Mouse (Mus musculus) brain, embryonic 18.5 days (tissue): ENCODE measurements around the gene Psmd7.
"Not testable (repeated sequence)": the region's sequence is repeated elsewhere in the genome, so short reads cannot be mapped to it uniquely, and the experiment has no call there.

Experiments
- DNase-seq: peaks from one replicate; pipeline ENCODE4 v3.0.0-alpha.2; 2012; ENCODE audit warnings: low read depth, low spot score

Gene Psmd7

DNA sequence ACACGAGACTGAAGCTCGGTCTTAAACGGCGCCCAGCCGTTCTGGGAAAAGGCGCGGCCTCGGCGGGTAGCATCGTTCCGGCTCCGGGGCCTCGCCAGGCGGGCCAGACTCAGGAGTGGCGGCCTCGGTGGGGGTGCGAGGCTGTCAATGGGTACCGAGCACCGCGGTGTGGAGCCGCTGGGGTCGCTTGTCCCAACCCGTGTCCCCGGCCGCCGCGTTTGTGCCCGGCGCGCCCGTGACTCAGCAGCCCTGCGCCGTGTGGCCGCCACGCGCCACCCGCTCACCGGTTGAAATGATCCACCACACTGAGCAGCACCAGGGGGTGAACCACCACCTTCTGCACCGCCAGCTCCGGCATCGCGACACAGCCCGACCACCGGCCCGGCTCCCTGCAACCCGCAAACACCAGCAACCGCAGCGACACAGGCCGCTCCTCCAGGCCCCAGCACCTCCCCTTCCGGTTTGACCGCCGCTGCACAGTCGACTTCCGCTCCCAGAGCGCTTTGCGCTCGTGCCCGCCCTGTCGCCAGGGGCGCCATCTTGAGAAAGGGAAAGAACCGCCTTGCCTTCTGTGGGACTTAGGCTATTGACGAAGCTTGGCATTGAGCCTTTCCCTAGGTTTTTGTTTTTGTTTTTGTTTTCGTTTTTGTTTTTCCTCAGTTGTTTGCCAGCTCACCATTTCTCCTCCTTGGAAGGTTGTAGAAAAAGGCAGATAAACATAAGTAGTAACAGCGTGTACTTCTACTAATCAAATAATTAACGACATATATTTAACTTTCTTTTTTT, at the start of gene Psmd7:
Psmd7 (minus strand) TSS at position 470 of the 786 bp plus-strand sequence.
- peak; percentile 89 for DNase-seq

DNA sequence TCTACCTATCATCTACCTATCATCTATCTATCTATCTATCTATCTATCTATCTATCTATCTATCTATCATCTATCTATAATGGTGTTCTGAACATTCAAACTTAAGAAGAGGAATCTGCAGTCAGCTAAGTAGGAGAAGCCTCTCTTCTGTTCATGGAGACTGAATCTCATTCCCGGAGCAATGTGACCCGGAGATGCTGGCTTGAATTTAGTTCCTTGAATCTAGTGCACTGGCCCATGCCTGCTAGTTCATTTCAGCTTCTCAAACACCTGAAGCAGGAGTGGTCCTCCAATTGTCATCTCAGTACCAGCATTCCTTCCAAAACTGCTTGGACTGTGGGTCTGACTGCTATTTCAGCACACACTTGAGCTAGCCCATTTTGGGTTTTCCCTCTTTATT, 45.5 kb upstream of the Psmd7 start:
- DNase-seq, result no peak

DNA sequence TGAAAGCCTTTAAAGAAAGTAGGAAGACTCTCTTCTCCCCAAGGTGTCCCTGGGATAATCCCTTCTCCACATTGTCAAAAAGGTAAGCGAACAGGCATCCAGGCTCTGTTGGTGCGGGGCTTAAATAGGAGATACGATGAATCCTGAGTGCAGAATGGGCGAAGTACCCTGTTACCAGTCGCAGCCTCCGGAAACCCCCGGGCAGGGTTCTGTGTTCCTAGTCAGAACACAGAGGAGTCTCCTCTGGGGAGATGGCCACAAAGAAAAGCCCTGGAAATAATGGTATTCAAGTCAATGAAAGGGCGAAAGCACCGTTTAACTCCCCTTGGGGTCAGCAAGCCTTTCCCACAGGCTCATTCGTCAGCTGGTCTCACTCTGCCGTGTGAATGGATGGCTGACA, 41.4 kb upstream of the Psmd7 start:
- DNase-seq, result no peak

DNA sequence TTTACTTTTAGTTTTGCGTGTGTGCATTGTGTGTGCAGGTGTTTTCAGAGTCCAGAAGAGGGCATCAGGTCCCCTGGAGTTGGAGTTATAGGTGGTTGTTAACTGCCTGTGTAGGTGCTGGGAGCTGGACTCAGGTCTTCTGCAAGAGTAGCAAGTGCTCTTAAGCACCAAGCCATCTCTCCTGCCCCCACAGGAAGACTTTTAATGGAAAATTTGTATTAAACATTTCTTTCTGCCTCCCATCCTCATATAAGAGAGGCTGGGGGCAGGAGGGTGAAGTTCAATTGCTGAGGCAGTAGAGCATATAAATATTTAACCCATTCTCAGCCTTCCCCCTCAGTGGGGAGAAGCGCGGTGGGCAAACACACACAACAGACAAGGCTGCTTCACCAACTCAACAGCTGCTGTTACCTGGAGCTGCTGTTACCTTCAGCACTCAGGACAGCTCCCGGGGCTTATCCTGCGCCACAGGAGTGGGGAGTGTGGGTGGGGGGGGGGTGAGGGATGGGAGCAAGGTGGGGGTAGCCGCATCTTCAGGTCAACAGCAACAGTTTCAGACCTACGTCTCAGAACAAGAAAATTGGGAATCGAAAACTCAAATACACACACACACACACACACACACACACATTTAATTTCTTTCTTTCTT, 40.4 kb upstream of the Psmd7 start:
- no peak for DNase-seq

DNA sequence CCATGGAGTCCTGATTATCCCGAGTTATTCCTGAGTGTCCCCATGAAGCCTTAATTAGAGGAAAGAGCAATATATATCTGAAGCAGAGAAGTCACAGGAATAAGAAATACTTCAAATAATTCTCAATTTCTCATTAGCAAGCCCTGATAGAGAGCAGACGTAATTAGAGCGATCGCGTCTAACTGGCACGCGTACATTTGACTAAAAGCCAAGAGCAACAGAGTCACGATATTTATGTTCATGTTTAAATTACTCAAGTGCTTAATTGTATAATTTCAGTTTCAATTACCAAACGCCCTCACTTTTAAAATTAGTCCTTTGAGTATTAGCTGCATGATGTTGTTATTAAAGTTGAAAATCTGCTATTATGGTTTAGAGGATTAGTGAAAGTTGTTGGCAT, 39.6 kb upstream of the Psmd7 start:
- DNase-seq, result no peak

DNA sequence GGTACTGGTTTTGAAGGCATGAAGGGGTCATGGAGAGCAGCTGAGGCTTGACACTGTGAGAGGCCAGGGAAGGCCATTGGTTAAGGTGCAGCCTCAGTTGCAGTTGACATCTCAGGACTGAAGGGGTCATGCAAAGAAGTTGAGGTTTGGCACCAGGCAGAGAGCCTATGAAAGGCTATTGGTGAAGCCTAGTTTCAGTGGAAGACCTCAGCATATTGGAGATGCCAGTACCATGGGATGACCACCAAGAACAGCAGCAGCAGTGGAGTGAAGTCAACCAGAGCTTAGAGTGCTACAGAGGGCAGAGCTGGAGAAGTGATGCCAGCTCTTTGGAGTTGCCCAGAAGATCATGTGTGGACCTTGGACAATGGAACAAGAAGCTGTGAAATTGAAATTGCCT, 36.0 kb upstream of the Psmd7 start:
- not testable (repeated sequence) for DNase-seq

DNA sequence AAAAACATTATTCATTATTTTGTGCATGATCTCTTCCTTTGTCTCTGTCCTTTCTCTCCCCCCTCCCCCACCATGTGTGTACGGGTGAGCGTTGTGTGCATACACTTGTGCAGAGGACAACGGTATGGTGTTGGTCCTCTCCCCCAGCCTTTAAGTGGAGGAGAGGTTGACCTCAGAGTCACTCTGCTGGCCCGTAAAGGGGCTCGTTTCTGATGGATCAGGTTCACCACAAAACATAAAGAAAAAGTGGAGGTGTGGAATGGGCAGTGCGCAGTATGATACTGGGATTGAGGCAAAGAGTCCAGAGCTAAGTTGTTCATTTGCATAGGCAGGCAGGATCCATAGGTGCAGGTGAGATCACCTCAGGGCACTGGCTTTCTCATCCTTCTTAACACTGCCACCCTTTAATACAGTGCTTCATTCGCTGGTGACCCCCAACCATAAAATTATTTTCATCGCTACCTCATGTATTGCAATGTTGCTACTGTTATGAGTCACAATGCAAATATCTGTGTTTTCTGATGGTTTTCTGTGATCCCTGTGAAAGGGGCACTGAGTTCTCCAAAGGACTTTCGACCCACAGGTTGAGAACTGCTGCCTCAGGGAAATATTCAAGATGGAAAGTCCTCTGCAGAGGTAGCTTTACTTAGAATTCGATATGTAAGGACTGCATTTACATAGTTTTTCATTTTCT, 33.8 kb upstream of the Psmd7 start:
- no peak for DNase-seq

DNA sequence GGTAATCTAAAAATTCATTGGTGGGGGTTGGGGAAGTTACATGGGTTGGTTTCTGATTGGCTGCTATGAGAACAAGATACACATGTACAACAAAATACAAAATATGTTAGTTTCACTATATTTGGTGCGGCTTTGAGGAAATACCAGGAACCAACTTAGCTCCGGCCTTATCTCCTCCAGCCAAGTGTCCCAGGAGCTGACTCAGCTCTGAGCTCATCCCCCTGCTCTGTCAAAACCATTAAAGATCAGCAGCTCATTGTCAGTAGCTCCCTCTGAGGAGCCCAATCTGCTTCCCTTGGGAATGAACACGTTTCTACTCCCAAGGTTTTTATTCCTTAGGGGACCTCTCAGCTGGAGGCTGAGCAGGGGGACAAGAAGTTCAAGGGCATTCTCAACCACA, 32.9 kb upstream of the Psmd7 start:
- DNase-seq, result no peak

DNA sequence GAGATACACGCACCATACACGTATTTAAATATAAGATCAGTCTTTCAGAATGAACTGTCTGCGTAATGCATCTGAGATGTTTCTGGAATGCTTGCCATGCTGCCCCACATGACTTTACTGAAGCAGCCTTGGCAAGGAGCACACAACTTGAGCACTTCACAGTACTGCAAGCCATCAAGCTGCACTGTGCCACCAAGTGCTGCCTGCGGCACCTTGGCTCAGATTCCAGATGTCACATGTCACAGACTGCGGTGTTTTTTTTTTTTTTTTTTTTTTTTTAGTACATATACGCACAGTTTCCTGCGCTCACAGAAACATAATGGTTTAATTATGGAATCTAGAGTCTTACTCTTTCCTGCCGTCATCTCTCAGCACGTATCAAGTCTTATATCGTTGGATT, 30.2 kb upstream of the Psmd7 start:
- no peak for DNase-seq

DNA sequence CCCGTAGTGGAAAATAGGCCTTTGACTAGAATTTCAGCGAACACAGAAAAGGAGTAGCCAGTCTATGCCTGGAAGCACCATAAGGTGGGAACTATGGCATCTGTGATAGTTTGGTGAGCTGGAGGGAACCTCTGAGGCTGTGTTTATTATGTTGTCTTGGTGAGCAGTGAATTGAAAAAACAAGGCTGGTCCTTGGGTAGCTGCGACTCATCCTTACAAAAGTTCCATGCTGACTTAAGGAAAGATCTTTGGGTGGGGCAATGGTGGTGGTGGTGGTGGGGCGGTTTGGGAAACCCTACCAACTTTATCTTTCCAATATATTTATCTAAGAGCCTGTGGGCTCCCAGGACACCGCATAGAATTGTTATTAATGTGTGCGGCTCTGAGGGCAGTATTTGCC, 25.1 kb upstream of the Psmd7 start:
- no peak for DNase-seq

DNA sequence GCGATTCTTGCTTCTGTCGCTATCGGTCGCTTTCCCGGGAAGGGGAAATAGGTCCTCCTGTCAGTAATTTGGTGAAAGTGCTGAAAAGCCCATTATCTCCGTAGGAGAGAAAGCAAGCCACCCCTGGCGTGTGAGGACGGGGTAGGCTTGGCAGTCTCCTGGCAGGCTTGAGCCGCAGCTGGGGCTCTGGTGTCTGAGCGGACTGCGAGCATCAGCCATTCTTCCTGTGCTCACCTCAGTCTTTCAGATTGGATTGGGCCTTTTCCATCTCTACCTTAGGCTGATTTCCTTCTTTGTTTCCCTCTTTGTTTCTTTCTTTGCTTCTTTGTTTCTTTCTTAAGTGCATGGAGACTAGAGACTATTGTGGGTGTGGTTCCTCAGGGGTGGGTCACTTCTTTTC, 22.6 kb upstream of the Psmd7 start:
- DNase-seq, result no peak

DNA sequence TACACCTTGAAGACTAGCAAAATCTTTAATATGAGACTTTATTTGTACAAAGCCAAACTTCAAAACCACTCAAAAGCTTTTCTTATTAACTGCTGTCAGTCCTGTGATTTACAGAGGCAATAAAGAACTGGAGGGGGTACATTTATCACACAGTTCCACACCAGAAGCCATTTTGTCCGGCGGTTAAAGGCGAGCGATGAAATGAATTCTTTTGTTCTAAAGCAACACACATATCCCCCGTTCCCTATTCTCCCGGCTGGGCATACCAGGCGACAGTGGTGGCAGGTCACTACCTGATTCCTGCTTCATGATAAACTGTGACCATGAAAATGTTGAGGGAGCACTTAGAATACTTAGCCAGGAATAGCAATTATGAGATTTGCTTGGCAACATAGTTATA, 20.5 kb upstream of the Psmd7 start:
- DNase-seq, result no peak

DNA sequence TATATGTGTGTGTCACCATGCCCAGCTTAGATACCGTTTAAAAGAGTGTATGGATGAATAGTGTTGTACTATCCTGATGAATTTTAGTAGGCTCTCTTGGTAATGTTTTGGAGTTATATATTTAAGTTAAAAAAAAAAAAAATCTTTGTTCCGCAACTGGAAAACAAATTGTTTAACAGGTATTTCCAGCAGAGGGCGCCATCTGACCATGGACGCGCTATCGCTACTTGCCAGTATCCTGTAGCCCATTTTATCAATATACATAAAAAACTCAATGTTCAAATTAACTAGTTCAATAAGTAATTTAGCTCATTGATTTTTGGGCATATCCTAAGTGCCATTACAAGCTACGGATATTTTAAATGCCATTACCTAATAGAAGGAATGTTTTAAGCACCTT, 14.8 kb upstream of the Psmd7 start:
- peak; percentile 49 for DNase-seq

DNA sequence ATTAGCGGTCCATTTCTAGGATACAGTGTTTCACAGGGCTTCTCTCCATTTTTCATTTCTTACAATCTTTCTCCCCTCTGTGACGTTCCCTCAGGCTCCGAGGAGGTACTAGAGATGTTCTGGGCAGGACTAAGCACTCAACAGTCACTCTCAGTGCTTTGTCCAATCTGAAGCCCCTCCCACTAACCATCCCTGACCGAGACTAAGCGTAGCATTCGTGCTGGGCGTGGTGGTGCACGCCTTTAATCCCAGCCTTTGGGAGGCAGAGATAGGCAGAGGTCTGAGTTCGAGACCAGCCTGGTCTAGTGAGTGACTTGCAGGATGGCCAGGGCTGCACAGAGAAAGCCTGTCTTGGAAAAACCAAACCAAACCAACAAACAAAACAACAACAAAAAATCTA, 11.4 kb upstream of the Psmd7 start:
- no peak for DNase-seq

DNA sequence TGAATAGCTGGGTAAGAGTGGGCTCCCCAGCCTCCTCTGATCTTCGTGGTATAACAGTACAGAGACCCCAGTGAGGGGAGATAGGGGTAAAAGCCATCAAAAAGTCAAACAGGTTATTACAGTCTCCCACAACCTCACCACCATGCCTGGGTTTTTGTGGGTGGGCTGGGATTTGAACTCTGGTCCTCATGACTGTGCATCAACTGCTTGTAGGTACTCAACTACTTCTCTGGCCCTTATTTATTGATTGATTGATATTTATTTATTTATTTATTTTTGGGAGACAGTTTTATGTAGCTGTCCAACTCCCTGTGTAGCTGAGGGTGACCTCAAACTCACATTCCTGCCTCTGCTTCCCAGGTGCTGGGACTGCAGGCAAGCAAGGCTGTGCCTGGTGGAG, 9.5 kb upstream of the Psmd7 start:
- DNase-seq, result no peak

DNA sequence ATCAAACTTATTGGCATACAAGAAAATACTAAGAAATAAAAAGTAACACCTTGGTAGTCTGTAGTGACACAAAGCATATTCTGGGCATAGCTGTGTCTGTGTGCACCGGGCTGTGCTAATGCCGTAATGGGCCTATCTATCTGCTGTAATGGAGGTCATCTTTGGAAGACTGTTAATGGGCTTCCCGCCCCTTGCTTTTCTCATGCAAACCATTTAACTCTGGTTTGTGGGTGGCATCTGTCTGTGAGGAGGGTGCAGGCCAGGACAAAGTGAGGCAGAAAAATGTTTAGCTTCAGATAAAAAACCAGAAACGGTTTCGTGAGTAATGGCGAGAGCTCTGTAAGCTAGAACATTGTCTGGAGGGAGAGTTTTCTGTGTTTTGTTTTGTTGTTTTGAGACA, 6.6 kb upstream of the Psmd7 start:
- no peak for DNase-seq

DNA sequence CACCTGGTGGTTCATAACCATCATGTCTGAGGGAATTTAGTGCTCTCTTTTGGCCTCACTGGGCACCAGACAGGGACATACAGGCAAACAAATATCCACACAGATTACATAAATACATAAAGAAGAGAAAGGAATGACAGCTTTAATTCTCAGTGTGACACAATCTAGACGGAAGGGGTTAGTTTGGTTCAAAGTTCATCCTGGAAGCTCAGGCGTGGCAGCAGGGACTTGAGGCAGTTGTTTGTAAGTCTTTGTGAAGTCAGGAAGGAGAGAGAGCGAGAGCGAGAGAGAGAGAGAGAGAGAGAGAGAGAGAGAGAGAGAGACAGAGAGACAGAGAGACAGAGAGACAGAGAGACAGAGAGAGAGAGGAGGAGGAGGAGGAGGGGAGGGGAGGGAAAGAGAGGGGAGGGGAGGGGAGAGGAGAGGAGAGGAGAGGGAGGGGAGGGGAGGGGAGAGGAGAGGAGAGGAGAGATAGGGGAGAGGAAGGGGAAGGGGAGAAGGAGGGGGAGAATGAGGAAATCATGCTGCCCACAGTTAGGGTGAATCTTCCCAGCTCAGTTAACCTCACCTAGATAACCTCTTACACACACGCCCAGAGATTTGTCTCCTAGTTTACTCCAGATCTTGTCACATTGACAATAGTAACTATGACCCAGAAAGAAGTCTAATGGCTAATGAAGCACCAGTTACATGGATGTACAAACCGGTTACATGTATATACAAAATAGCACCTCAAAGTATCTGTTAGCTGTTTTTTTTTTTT, 5.9 kb upstream of the Psmd7 start:
- no peak for DNase-seq

DNA sequence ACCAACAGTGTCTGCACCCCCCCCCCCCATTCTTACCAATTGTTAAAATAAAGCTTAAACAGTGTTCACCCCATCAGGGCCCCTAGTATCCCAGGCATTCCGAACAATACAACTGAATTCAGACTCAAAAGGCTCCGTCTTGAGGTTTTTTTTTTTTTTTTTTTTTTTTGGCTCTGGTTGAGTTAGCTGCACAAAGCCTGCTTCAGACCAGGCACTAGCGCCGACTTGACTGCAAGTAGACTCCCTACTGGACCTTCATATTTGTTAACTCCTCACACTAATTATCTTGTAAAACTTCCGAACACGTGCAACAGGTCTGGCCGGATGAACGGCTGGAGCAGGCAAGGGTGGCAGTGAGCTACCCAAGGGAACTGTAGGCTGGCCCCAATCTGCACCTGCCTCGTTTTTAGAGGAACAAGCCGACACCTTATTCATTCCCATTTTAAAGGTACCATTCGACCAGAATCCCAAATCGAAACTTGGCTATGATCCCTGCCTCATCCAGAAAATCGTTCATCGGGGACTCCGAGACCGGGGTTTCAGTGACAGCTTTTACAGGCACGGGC, 752 bp downstream of the Psmd7 start:
- no peak for DNase-seq

DNA sequence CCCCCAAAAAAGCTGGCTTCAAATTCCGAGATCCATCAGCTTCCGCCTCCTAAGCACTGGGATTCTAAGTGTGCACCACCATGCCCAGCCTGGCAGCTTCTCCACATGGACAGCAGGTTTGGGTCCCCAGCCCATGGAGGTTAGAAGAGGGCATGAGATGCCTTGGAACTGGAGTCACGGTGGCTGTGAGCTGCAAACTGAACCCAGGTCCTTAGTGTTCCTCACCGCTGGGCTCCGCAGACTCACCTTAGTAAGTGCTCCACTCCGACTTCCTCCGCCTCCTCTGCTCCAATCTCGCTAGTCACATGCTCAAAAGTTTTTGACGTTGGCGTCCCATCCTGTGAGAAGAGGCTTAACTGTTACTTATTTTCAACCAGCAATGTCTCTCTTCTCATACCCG, 6.1 kb downstream of the Psmd7 start:
- no peak for DNase-seq

DNA sequence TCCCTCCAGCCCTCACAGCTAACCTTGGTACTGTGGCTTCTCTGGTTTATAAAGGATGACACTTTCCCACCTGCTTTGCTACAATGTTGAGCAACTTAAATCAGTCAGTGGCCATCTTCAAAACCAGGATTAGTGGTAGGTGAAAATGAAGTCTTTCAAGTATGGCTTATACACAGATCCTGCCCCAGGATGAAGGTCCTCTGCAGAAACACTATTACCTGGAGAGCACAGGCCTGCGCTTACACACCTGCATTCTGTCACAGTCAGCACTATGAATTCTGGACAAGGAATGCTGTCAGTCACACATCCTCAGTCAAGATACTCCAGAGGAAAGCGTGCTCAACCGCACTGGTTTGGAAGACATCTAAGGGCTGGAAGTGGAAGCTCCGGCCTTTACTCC, 6.7 kb downstream of the Psmd7 start:
- DNase-seq, result no peak

DNA sequence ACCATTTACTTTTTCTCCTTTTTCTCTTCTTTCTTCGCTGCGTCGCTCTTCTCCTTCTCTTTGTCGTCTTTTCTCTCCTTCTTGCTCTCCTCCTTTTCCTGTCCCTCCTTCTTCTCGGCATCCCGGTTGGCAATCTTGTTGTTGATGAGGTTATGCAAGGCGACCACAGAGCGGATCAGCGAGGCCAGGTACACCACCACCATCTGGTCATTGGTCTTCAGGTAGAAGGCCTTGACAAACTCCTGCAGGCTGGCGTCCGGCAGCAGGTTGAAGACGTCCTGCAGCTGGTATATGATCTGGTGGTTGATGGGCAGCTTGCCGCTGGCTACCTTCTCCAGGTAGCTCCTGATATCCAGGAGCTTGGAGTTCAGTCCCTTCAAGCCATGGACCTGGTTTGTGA, 7.4 kb downstream of the Psmd7 start:
- DNase-seq, result no peak

DNA sequence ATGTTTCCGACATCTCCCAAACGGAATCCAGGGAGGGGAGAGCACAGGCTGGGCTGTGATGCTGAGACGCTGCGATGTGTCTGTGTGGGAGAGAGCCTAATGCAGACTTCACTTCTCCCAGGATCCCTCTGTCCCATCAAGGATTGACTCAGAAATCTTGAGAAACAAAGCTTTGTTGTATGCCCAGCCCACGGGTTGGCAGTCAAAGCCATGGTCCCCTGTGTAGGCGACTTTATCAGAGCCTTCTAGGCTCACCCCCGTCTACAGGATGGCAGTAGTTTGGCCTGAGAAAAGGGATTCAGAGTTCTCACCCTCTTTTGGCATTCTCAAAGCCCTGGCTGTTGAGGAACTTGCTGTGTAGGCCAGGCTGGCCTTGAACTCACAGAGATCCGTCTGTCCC, 9.7 kb downstream of the Psmd7 start:
- DNase-seq, result no peak
